Mouse (Mus musculus): ENCODE measurements around the gene Caln1.
A peak's percentile ranks its signal among the peaks of the same experiment; 100 is the strongest.

Caln1 gene

GRCm38 (mm10) chr5:130704866-130705265 lies 335.6 kb downstream of the Caln1 start:
- no peak for DNase-seq

- no peak for DNase-seq
These were observed 337.1 kb downstream of the Caln1 start for GRCm38 (mm10) chr5:130706202-130706855.

- DNase-seq: no peak
These were observed 338.5 kb downstream of the Caln1 start for GRCm38 (mm10) chr5:130707755-130708154.

GRCm38 (mm10) chr5:130708616-130709015 lies 339.4 kb downstream of the Caln1 start:
- no peak for DNase-seq

GRCm38 (mm10) chr5:130711643-130712042 lies 342.4 kb downstream of the Caln1 start:
- no peak for DNase-seq

- no peak for DNase-seq
These were observed 343.0 kb downstream of the Caln1 start for GRCm38 (mm10) chr5:130712281-130712680.

GRCm38 (mm10) chr5:130715181-130715580 lies 345.9 kb downstream of the Caln1 start:
- DNase-seq: no peak

- peak; percentile 32 for DNase-seq
These were observed 349.1 kb downstream of the Caln1 start for GRCm38 (mm10) chr5:130718385-130718784.

GRCm38 (mm10) chr5:130742171-130742570 lies 372.9 kb downstream of the Caln1 start:
- DNase-seq: no peak

GRCm38 (mm10) chr5:130757517-130757916 lies 388.3 kb downstream of the Caln1 start:
- DNase-seq: peak; percentile 23

GRCm38 (mm10) chr5:130765784-130766183 lies 396.5 kb downstream of the Caln1 start:
- DNase-seq: peak; percentile 8

- DNase-seq: no peak
These were observed 401.9 kb downstream of the Caln1 start for GRCm38 (mm10) chr5:130771061-130771741.

GRCm38 (mm10) chr5:130772491-130772890 lies 403.2 kb downstream of the Caln1 start:
- DNase-seq: no peak

GRCm38 (mm10) chr5:130774946-130775345 lies 405.7 kb downstream of the Caln1 start:
- DNase-seq: no peak

GRCm38 (mm10) chr5:130792755-130793452 lies 423.6 kb downstream of the Caln1 start:
- DNase-seq: no peak

- DNase-seq: no peak
These were observed 428.5 kb downstream of the Caln1 start for GRCm38 (mm10) chr5:130797713-130798112.

- DNase-seq: no peak
These were observed 441.1 kb downstream of the Caln1 start for GRCm38 (mm10) chr5:130810314-130810713.

GRCm38 (mm10) chr5:130810846-130811245 lies 441.6 kb downstream of the Caln1 start:
- no peak for DNase-seq

GRCm38 (mm10) chr5:130811266-130811665 lies 442.0 kb downstream of the Caln1 start:
- DNase-seq: peak; percentile 76

GRCm38 (mm10) chr5:130811966-130812365 lies 442.7 kb downstream of the Caln1 start:
- peak; percentile 9 for DNase-seq

- DNase-seq: no peak
These were observed 443.3 kb downstream of the Caln1 start for GRCm38 (mm10) chr5:130812556-130812955.

GRCm38 (mm10) chr5:130813089-130813488 lies 443.8 kb downstream of the Caln1 start:
- no peak for DNase-seq

GRCm38 (mm10) chr5:130815352-130815751 lies 446.1 kb downstream of the Caln1 start:
- no peak for DNase-seq

All from right cerebral cortex, postnatal 14 days (tissue).